Mouse (Mus musculus): ENCODE results near the gene Snupn.

The Snupn gene

DNA sequence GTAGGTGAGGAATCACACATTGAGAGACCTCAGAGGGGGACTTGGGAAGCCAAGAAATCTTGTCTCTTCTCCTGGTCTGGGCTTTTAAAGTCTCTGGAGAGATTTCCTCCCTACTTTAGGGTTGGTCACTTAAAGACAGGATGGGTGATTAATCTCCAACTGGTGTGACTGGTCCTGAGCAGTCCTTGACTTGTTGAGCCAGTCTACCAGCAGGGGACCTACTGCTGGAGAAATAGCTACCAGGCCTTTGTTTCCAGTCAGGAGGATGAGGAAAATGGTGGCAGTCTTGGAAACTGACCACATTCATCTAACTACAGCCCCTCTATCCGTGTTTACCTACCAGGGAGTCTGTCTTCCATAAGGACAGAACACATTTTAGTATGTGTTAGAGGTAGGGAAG is 61.7 kb downstream of the Snupn start:
- DNase-seq (ENCODE audit: low read depth, low spot score), result no peak

DNA sequence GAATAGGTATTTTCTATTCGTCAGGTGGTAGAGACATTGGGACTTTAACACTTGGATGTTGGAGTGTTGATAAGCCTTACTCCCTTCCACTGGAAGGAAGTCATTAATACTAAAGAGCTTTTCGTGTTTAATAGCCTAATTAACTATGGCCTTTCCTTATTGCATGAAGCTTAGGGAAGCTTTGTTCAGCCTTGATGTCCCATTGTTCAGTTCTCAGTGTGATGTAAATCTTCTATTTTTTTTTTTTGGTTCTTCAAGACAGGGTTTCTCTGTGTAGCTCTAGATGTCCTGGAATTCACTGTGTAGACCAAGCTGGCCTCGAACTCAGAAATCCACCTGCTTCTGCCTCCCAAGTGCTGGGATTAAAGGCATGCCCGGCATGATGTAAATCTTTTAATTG is 62.2 kb downstream of the Snupn start:
- no peak for DNase-seq (ENCODE audit: low read depth, low spot score)

DNA sequence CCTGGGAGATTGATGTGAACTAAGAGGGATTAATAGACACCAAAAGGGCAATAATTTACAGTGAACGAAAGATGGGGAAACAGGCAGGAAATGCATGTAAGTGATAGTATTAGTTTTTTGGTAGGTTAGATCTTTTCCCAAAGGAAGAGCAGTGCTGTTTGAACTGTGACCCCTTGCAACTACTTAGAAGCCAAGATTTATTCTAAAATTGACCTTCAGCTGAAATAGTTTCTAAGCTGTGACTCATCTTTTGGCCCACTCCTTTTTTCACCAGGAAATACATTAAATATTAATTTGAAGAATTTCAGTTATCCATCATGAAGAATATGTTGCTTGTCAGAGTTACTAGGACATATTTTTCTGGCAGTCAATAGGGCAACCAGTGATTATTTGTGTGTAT is 63.1 kb downstream of the Snupn start:
- no peak for DNase-seq (ENCODE audit: low read depth, low spot score)

GRCm38 (mm10) chr9:57014766-57015165 is 64.1 kb downstream of the Snupn start:
- peak; percentile 20 for DNase-seq (ENCODE audit: low read depth, low spot score)

- no peak for DNase-seq (ENCODE audit: low read depth, low spot score)
These were observed 67.0 kb downstream of the Snupn start for GRCm38 (mm10) chr9:57017631-57018030.

DNA sequence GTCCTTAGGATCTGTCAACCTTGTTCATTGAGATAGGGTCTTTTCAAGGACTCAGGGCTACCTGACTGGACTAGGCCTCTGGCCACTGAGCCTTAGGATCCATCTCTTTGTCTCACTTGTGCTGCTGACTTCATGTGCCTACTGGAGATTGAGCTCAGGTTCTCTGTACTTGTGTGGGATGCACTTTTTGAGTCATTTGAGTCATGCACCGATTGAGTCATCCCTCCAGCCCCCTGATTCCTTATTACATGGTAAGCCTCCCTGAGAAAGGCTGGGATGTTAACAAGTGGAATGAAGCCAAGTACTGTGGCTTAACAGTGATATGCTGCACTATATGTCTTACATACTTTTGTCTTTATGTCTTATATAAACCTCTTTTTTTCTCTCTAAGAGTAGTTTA is 81.1 kb downstream of the Snupn start:
- peak; percentile 94 for DNase-seq (ENCODE audit: low read depth, low spot score)
